15 mouse cellular contexts compared by ENCODE assay signal in genomic region chr10:71338156-71338905, GRCm38 (mm10). TPM values are rescaled to one million over a fixed set of nuclear protein-coding genes. Genes with fewer than 3 reads are reported as not detected.
DNase-seq lines count a peak whose midpoint lies in the region; ATAC-seq lines count a peak whose summit lies in the region.
"Had no signal": no experiment of that assay in that cellular context is flagged by ENCODE, and none has a peak within 500 bp of the region (broad histone marks: within the 10 kb centered on the region; RNA-seq: fewer than 3 reads in every experiment).

No protein-coding gene starts in this region.

- no peak for ATAC-seq in heart, embryonic 11.5 days (replicated peaks; ENCODE audit: insufficient number of reproducible peaks, low FRiP score, low TSS enrichment)
- no peak for ATAC-seq in midbrain, embryonic 11.5 days (ENCODE audit: low FRiP score)
- no peak for ATAC-seq in midbrain, embryonic 15.5 days (replicated peaks)
- ATAC-seq in stomach, embryonic 16.5 days (ENCODE audit: insufficient read depth, low FRiP score): no peak
- no peak for ATAC-seq in hindbrain, embryonic 13.5 days (ENCODE audit: low FRiP score)
- ATAC-seq: forebrain, embryonic 15.5 days; midbrain, embryonic 13.5 days had no signal

- H3K4me2 ChIP-seq in heart, embryonic 11.5 days: no peak overlapping the region
- H3K4me2 ChIP-seq in midbrain, embryonic 11.5 days: no peak overlapping the region
- no peak overlapping the region for H3K4me2 ChIP-seq in midbrain, embryonic 15.5 days
- no peak overlapping the region for H3K4me2 ChIP-seq in stomach, embryonic 16.5 days (ENCODE audit: low read depth, low read length)
- H3K4me2 ChIP-seq in hindbrain, embryonic 13.5 days: no peak overlapping the region
- H3K4me2 ChIP-seq: forebrain, embryonic 15.5 days; heart, embryonic 15.5 days; midbrain, embryonic 13.5 days had no signal

- no peak overlapping the region for H3K9ac ChIP-seq in heart, embryonic 11.5 days (ENCODE audit: low read depth, low read length)
- H3K9ac ChIP-seq in midbrain, embryonic 11.5 days (ENCODE audit: low read length): no peak overlapping the region
- no peak overlapping the region for H3K9ac ChIP-seq in midbrain, embryonic 15.5 days
- no peak overlapping the region for H3K9ac ChIP-seq in stomach, embryonic 16.5 days (ENCODE audit: low read length)
- H3K9ac ChIP-seq in hindbrain, embryonic 13.5 days: no peak overlapping the region
- H3K9ac ChIP-seq: forebrain, embryonic 15.5 days; heart, embryonic 15.5 days; midbrain, embryonic 13.5 days had no signal

- 77% methylated on average over 8 of the region's 8 CpGs for WGBS in heart, embryonic 11.5 days (ENCODE audit: insufficient replicate concordance)
- 91% methylated on average over 8 of the region's 8 CpGs for whole genome bisulfite sequencing in midbrain, embryonic 11.5 days
- WGBS in midbrain, embryonic 15.5 days: 78% methylated on average over 8 of the region's 8 CpGs
- WGBS in stomach, embryonic 16.5 days: 66% methylated on average over 8 of the region's 8 CpGs
- WGBS in hindbrain, embryonic 13.5 days: 82% methylated on average over 8 of the region's 8 CpGs

- 0 out of 2 replicates have a peak, but pooled peaks cover 4% of the 10 kb centered on the region for H3K4me1 ChIP-seq in heart, embryonic 11.5 days (ENCODE audit: control insufficient read depth, insufficient read depth, low read length)
- no peaks in the 10 kb centered on the region for H3K4me1 ChIP-seq in midbrain, embryonic 11.5 days (ENCODE audit: control insufficient read depth, insufficient read depth, low read length)
- H3K4me1 ChIP-seq in midbrain, embryonic 15.5 days: peaks cover 20% of the 10 kb centered on the region
- H3K4me1 ChIP-seq in stomach, embryonic 16.5 days (ENCODE audit: control insufficient read depth, insufficient read depth, low read length): peaks cover 10% of the 10 kb centered on the region; the same call in 1 of the 2 replicates
- peaks cover 17% of the 10 kb centered on the region for H3K4me1 ChIP-seq in hindbrain, embryonic 13.5 days (replicated peaks)

- H3K9me3 ChIP-seq in heart, embryonic 11.5 days (replicated peaks; ENCODE audit: control insufficient read depth, low read length): no peaks in the 10 kb centered on the region
- H3K9me3 ChIP-seq in midbrain, embryonic 11.5 days (ENCODE audit: control insufficient read depth, low read length): no peaks in the 10 kb centered on the region
- no peaks in the 10 kb centered on the region for H3K9me3 ChIP-seq in midbrain, embryonic 15.5 days
- no peaks in the 10 kb centered on the region for H3K9me3 ChIP-seq in stomach, embryonic 16.5 days (replicated peaks; ENCODE audit: control insufficient read depth, low read length)
- H3K9me3 ChIP-seq in hindbrain, embryonic 13.5 days: no peaks in the 10 kb centered on the region
- H3K9me3 ChIP-seq: forebrain, embryonic 15.5 days; heart, embryonic 15.5 days; midbrain, embryonic 13.5 days had no signal

- H3K4me3 ChIP-seq in heart, embryonic 11.5 days (ENCODE audit: low read depth, low read length): no peak overlapping the region
- H3K4me3 ChIP-seq in midbrain, embryonic 11.5 days (ENCODE audit: low read depth, low read length): no peak overlapping the region
- no peak overlapping the region for H3K4me3 ChIP-seq in midbrain, embryonic 15.5 days
- H3K4me3 ChIP-seq in stomach, embryonic 16.5 days (replicated peaks; ENCODE audit: low read length): no peak overlapping the region
- no peak overlapping the region for H3K4me3 ChIP-seq in hindbrain, embryonic 13.5 days
- H3K4me3 ChIP-seq: forebrain, embryonic 15.5 days; heart, embryonic 15.5 days; midbrain, embryonic 13.5 days had no signal

- H3K27ac ChIP-seq in heart, embryonic 11.5 days (ENCODE audit: low read depth, low read length): no peak overlapping the region
- no peak overlapping the region for H3K27ac ChIP-seq in midbrain, embryonic 11.5 days (ENCODE audit: low read depth, low read length)
- no peak overlapping the region for H3K27ac ChIP-seq in midbrain, embryonic 15.5 days
- H3K27ac ChIP-seq in stomach, embryonic 16.5 days (ENCODE audit: low read length): peak overlapping the region; percentile 79; the same call in 1 of the 2 replicates
- no peak overlapping the region for H3K27ac ChIP-seq in hindbrain, embryonic 13.5 days
- H3K27ac ChIP-seq: forebrain, embryonic 15.5 days; heart, embryonic 15.5 days had no signal

- H3K27me3 ChIP-seq in heart, embryonic 11.5 days (ENCODE audit: control insufficient read depth, insufficient read depth, low read length): no peaks in the 10 kb centered on the region
- no peaks in the 10 kb centered on the region for H3K27me3 ChIP-seq in midbrain, embryonic 11.5 days (ENCODE audit: control insufficient read depth, insufficient read depth, low read length)
- no peaks in the 10 kb centered on the region for H3K27me3 ChIP-seq in midbrain, embryonic 15.5 days (replicated peaks)
- no peaks in the 10 kb centered on the region for H3K27me3 ChIP-seq in stomach, embryonic 16.5 days (ENCODE audit: control insufficient read depth, insufficient read depth, low read length)
- H3K27me3 ChIP-seq in hindbrain, embryonic 13.5 days: no peaks in the 10 kb centered on the region
- H3K27me3 ChIP-seq: forebrain, embryonic 15.5 days; heart, embryonic 15.5 days; midbrain, embryonic 13.5 days had no signal

- peaks cover 7% of the 10 kb centered on the region for H3K36me3 ChIP-seq in heart, embryonic 11.5 days (ENCODE audit: control insufficient read depth, insufficient read depth, low read length)
- peaks cover 6% of the 10 kb centered on the region; the same call in 1 of the 2 replicates for H3K36me3 ChIP-seq in midbrain, embryonic 11.5 days (ENCODE audit: control insufficient read depth, insufficient read depth, low read length)
- H3K36me3 ChIP-seq in midbrain, embryonic 15.5 days (replicated peaks): no peaks in the 10 kb centered on the region; the same call in 1 of the 2 replicates
- no peaks in the 10 kb centered on the region; the same call in 1 of the 2 replicates for H3K36me3 ChIP-seq in stomach, embryonic 16.5 days (ENCODE audit: control insufficient read depth, insufficient read depth, low read length)
- peaks cover 31% of the 10 kb centered on the region for H3K36me3 ChIP-seq in hindbrain, embryonic 13.5 days

- peak; percentile 38 to 53 for DNase-seq in heart, adult 18-20 months
- peak; percentile 41 for DNase-seq in midbrain, embryonic 11.5 days (ENCODE audit: low spot score, missing footprints)
- peak; percentile 64 for DNase-seq in kidney, postnatal 10 days
- DNase-seq in thymus, postnatal 25 days: no peak
- DNase-seq: B cell, adult 2 months; cerebellum, adult 18-20 months; gastrocnemius, postnatal 14 days; lung, postnatal 14 days had no signal

RNA-seq across cellular contexts. Expression of gene Cisd1, which starts 6.4 kb away (rescaled TPM):
- 100 to 1,000 TPM; 349 to 364 TPM for total RNA-seq in heart, adult 18-20 months (2021)
- 158 and 161 TPM in 2 replicates for polyA plus RNA-seq in heart, embryonic 11.5 days (2014; fragmentation: Nextera tagmentation; extraction: Ambion mirVana)
- 152 and 155 TPM in 2 replicates for polyA plus RNA-seq in midbrain, embryonic 11.5 days (2014; fragmentation: Nextera tagmentation; extraction: Ambion mirVana)
- polyA plus RNA-seq in midbrain, embryonic 15.5 days (2015; fragmentation: Nextera tagmentation; extraction: Ambion mirVana): 257 and 277 TPM in 2 replicates
- 92.8 and 103 TPM in 2 replicates for polyA plus RNA-seq in stomach, embryonic 16.5 days (2015; fragmentation: Nextera tagmentation; extraction: Ambion mirVana)
- polyA plus RNA-seq in hindbrain, embryonic 13.5 days (2015; fragmentation: Nextera tagmentation; extraction: Ambion mirVana): 253 and 266 TPM in 2 replicates

RNA-seq across cellular contexts. Expression of gene Ipmk, which starts 9.2 kb away (rescaled TPM):
- total RNA-seq in heart, adult 18-20 months (2021): 10 to 100 TPM; 15.0 to 16.7 TPM
- polyA plus RNA-seq in heart, embryonic 11.5 days (2014; fragmentation: Nextera tagmentation; extraction: Ambion mirVana): 9.3 and 9.7 TPM in 2 replicates
- 24.8 and 24.9 TPM in 2 replicates for polyA plus RNA-seq in midbrain, embryonic 11.5 days (2014; fragmentation: Nextera tagmentation; extraction: Ambion mirVana)
- polyA plus RNA-seq in midbrain, embryonic 15.5 days (2015; fragmentation: Nextera tagmentation; extraction: Ambion mirVana): 17.9 and 18.2 TPM in 2 replicates
- 11.0 and 12.3 TPM in 2 replicates for polyA plus RNA-seq in stomach, embryonic 16.5 days (2015; fragmentation: Nextera tagmentation; extraction: Ambion mirVana)
- 16.7 and 16.9 TPM in 2 replicates for polyA plus RNA-seq in hindbrain, embryonic 13.5 days (2015; fragmentation: Nextera tagmentation; extraction: Ambion mirVana)

RNA-seq across cellular contexts. Expression of gene Ube2d1, which starts 53.3 kb away (rescaled TPM):
- 10 to 100 TPM; 39.5 to 41.9 TPM for total RNA-seq in heart, adult 18-20 months (2021)
- polyA plus RNA-seq in heart, embryonic 11.5 days (2014; fragmentation: Nextera tagmentation; extraction: Ambion mirVana): 81.2 and 86.9 TPM in 2 replicates
- polyA plus RNA-seq in midbrain, embryonic 11.5 days (2014; fragmentation: Nextera tagmentation; extraction: Ambion mirVana): 176 and 184 TPM in 2 replicates
- 169 and 180 TPM in 2 replicates for polyA plus RNA-seq in midbrain, embryonic 15.5 days (2015; fragmentation: Nextera tagmentation; extraction: Ambion mirVana)
- 44.1 and 47.3 TPM in 2 replicates for polyA plus RNA-seq in stomach, embryonic 16.5 days (2015; fragmentation: Nextera tagmentation; extraction: Ambion mirVana)
- 182 and 186 TPM in 2 replicates for polyA plus RNA-seq in hindbrain, embryonic 13.5 days (2015; fragmentation: Nextera tagmentation; extraction: Ambion mirVana)
